Mouse (Mus musculus): ENCODE data around the gene Nr3c2.

The Nr3c2 gene

GRCm38 (mm10) chr8:77250094-77250493, 350.9 kb downstream of the Nr3c2 start:
- no peak for DNase-seq (ENCODE audit: low spot score in 2 of 2)

- no peak for DNase-seq (ENCODE audit: low spot score in 2 of 2)
Observed at GRCm38 (mm10) chr8:77251134-77251533, 351.9 kb downstream of the Nr3c2 start.

- no peak for DNase-seq (ENCODE audit: low spot score in 2 of 2)
Observed at GRCm38 (mm10) chr8:77254466-77254865, 355.2 kb downstream of the Nr3c2 start.

GRCm38 (mm10) chr8:77256450-77257084, 357.3 kb downstream of the Nr3c2 start:
- DNase-seq (ENCODE audit: low spot score in 2 of 2): no peak

- DNase-seq (ENCODE audit: low spot score in 2 of 2): no peak
Observed at GRCm38 (mm10) chr8:77257085-77257451, 357.8 kb downstream of the Nr3c2 start.

- no peak for DNase-seq (ENCODE audit: low spot score in 2 of 2)
Observed at GRCm38 (mm10) chr8:77261215-77261614, 362.0 kb downstream of the Nr3c2 start.

- DNase-seq (ENCODE audit: low spot score in 2 of 2): no peak
Observed at GRCm38 (mm10) chr8:77262216-77263009, 363.2 kb downstream of the Nr3c2 start.

GRCm38 (mm10) chr8:77267941-77268405, 368.7 kb downstream of the Nr3c2 start:
- DNase-seq (ENCODE audit: low spot score in 2 of 2): no peak

GRCm38 (mm10) chr8:77272136-77272535, 372.9 kb downstream of the Nr3c2 start:
- DNase-seq (ENCODE audit: low spot score in 2 of 2): no peak

GRCm38 (mm10) chr8:77275571-77275970, 376.3 kb downstream of the Nr3c2 start:
- DNase-seq (ENCODE audit: low spot score in 2 of 2): no peak

- no peak for DNase-seq (ENCODE audit: low spot score in 2 of 2)
Observed at GRCm38 (mm10) chr8:77276827-77277226, 377.6 kb downstream of the Nr3c2 start.

- DNase-seq (ENCODE audit: low spot score in 2 of 2): no peak
Observed at GRCm38 (mm10) chr8:77278246-77278645, 379.0 kb downstream of the Nr3c2 start.

- no peak for DNase-seq (ENCODE audit: low spot score in 2 of 2)
Observed at GRCm38 (mm10) chr8:77279977-77280376, 380.7 kb downstream of the Nr3c2 start.

- DNase-seq (ENCODE audit: low spot score in 2 of 2): no peak
Observed at GRCm38 (mm10) chr8:77282605-77283236, 383.5 kb downstream of the Nr3c2 start.

- no peak for DNase-seq (ENCODE audit: low spot score in 2 of 2)
Observed at GRCm38 (mm10) chr8:77284473-77284872, 385.2 kb downstream of the Nr3c2 start.

- DNase-seq (ENCODE audit: low spot score in 2 of 2): peak in 1 of 2 experiments; percentile 30
Observed at GRCm38 (mm10) chr8:77288065-77288464, 388.8 kb downstream of the Nr3c2 start.

GRCm38 (mm10) chr8:77288492-77288891, 389.2 kb downstream of the Nr3c2 start:
- DNase-seq (ENCODE audit: low spot score in 2 of 2): peak in 1 of 2 experiments; percentile 42

GRCm38 (mm10) chr8:77292120-77292519, 392.9 kb downstream of the Nr3c2 start:
- no peak for DNase-seq (ENCODE audit: low spot score in 2 of 2)

- no peak for DNase-seq (ENCODE audit: low spot score in 2 of 2)
Observed at GRCm38 (mm10) chr8:77292649-77293048, 393.4 kb downstream of the Nr3c2 start.

GRCm38 (mm10) chr8:77294599-77294998, 395.4 kb downstream of the Nr3c2 start:
- DNase-seq (ENCODE audit: low spot score in 2 of 2): peak in 1 of 2 experiments; percentile 48
